Mouse (Mus musculus) natural killer cell, adult 2 months (primary cell): ENCODE data around the gene Plin3.
"Not testable (repeated sequence)": the region's sequence is repeated elsewhere in the genome, so short reads cannot be mapped to it uniquely, and the experiment has no call there.

Source experiments
- DNase-seq, 2 experiments: peaks; one replicate each; pipeline ENCODE4 v3.0.0; 2022; ENCODE audit warnings: low spot score in 2 of 2

Plin3 gene

DNA sequence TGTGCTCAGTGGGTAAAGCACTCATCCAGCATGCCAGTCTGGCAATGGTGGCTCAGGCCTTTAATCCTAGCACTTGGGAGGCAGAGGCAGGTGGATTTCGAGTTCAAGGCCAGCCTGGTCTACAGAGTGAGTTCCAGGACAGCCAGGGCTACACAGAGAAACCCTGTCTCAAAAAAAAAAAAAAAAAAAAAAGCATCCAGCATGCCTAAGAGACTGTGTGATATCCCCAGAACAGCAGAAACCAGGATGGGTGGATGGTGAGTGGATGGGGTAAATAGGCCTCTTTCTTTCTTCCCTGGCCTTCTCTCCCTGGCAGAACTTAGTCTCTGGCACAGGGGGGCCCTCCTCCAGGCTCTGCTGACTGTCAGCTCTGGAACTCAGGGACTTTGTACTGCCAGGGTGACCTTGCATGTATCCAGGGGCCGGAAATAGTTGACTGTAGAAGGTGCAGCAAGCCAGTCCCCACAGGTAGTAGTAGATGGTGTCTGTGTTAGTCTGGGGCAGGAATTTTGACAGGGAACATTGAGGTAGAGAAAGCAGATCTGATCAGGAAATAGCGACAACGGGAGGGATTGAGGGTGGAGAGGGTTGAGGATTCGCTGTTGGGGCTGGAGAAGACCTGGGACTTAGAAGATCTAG is 16.7 kb downstream of the Plin3 start:
- no peak for DNase-seq

DNA sequence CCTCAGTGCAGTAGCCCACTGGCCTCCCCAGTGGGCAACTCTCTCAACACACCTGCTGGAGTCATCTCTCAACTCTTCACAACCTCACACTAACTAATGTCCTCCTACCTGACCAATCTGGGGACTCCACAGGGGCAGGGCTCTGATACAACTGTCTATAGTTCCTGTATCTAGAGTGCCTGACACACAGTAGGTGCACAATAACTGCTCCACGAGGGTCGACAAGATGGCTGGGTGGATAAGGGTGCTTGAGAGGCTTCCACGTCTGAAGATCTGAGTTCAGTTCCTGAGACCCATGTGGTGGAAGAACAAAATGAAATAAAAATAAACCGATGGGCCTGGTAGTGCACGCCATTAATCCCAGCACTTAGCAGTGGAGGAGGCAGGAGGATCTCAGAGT is 18.7 kb downstream of the Plin3 start:
- no peak for DNase-seq

DNA sequence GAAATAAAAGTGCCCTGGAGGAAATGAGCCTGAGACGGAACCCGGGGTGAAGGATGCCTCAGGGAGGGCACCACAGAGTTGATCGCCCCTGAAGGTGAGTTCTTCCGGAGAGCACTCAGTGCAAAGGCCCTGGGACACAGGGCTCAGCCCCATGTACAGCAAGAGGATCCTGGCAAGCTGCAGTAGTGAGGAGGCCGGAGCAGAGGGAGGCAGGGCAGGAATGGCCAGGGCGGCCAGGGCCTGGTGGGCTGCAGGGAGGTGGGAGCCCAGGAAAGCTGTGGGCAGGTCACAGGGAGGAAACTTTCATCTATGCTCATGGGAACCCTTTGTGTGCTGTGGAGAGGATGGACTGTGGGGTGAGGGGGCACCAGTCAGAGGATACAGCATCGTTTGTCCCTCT is 19.2 kb downstream of the Plin3 start:
- no peak for DNase-seq

DNA sequence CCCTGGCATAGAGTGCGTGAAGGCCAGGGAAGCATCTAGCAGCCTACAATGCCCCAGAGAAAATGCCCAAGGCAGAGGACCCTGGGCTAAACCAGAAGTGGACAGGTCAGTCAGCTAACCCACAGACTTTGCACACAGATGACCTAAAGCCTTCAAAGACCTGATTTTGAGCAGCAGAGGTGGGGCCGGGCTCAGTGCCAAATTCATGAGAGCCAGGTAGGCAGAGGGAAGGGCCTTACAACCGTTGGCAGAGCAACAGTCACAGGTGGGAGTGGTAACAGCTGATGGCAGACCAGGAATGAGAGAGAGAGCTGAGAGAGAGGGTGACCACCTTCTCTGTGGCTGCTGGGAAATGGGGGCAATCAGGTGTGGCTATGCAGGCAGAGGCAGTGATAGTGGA is 20.0 kb downstream of the Plin3 start:
- DNase-seq, result no peak

DNA sequence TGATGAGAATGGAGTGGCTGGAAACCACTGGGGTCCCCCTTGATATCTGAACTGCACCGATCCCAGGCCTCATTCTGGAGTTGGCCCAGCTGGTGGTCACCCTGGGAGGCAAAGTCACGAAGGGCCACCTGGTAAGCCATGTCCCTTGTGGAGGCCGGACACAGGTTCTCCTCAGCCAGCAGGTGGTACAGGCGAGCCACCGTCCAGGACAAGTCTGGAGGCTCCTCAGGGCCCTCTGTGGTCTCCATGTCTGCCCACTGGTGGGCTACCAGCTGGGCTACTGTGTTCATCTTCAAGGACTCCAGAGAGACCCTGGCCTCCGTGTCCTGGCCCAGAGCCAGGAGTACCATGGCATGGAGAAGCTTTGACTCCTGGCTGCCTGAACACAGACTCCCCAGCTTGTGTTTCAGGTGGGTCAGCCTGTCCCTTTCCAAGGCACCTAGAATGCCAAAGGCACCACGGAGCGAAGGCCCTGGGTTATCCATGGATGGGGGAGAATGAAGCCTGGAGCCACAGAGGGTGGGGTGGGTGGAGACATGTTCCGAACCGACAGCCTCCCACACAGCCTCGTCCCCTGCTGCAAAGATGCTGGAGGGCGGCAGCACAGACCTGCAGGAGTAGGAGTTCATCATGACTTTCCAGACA is 20.9 kb downstream of the Plin3 start:
- no peak for DNase-seq

DNA sequence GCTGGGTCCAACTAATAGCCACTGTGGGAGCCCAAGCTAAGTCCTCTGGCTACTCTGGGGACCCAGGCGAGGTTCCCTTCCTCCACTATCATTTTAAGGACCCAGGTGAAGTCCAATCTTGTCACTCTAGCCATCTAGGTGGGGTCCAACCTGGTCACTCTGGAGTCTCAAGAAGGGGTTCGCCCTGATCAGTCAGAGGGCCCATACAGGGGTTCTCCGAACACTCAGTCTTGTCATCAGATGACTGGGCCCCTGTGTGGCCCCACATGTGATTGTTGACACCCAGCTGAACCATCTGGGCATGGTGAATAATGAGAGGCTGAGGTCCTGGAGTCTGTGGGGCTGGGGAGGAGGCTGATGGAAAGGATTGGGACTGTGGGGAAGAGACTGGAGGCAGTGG is 22.9 kb downstream of the Plin3 start:
- no peak for DNase-seq

DNA sequence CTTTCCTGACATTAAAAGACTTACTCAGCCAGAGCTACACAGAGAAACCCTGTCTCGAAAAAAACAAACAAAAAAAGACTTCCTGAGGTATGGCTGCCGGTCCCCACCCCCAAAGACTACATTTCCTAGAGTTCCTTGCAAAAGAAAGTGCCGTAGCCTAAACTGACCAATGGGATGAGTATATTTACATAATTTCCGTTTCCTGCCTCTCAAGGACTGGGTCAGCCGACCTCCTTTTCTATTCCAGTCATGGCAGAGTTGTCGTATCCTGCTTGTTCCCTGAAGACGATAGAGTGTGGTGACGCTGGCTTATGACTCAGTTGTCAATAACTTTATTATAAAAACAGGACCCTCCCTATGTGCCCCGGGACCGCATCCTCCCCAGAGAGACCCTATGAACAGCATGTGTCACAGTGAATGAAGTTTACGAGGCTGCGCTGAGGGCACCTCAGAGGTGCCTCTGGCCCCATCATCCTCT is 23.5 kb downstream of the Plin3 start:
- peak; percentile 61 to 71 for DNase-seq

DNA sequence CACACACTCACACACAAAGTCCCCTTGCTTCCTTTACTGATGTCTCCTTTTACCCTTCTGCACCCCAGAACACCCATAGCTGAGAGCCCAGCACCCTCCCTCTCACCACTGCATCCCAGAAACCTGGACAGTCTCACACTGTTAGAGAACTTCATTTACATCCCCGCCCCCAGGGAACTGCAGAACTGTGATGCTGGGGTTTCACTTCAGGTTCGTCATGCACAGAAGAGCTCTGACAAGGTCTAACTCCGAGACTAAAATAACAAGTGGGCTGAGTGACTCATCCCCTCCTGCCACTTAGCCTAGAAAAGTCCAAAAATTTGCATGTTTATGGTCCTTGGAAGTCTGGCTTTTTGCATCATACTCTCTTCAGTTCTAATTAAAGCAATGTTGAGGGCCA is 26.4 kb downstream of the Plin3 start:
- peak in 1 of 2 experiments; percentile 82 for DNase-seq

DNA sequence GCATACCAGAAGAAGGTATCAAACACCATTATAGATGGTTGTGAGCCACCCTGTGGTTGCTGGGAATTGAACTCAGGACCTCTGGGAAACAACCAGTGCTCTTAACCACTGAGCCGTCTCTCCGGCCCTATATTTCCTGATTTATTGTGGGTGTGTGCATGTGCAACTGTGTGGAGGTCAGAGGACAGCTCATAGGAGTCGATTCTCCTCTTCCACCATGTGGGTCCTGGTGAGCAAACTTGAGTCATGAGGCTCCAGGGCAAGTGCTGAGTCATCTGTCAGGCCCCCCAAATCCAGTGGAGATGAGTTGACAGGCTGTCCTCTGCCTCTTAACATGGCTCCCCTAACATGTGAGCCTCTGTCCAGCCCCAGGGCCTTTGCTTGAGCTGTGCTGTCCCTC is 26.8 kb downstream of the Plin3 start:
- no peak for DNase-seq

DNA sequence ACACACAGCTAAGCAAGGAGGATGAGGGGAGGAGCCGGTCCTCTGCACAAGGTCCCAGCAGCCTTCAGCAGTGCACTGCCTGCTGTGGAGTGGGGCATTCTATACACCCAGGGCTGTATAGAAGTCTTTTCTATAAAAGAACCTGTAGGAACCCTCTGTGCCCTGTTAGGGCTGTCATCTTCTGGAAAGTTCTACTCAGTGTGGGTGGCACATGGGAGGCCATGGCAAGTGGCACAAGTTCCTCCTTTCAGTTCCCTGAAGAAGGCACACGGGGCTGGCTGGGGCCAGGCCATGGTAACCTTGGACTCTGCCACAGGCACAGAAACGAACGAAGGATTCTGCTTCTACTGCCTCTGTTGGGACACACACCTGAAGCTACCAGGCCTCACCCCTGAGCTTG is 27.7 kb downstream of the Plin3 start:
- peak in 1 of 2 experiments; percentile 42 for DNase-seq

DNA sequence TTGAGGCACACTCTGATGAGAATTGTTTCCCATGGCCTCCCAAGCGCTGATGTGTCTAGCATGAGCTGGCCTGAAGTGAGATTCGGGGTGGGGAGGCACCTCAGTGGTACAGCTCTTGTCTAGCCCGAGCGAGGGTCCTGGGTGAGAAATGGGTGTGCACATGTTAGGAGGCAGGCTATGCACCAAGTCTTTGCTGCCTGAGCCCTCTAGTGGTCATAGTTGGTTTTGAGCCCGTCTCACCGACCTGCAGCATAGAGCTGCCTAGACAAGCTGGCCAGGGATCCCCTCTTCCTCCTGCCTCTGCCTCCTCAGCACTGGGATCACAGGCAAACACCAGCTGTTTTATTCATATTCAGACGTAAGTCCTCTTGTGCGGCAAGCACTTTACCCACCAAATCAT is 28.7 kb downstream of the Plin3 start:
- DNase-seq, result peak; percentile 59 to 75

DNA sequence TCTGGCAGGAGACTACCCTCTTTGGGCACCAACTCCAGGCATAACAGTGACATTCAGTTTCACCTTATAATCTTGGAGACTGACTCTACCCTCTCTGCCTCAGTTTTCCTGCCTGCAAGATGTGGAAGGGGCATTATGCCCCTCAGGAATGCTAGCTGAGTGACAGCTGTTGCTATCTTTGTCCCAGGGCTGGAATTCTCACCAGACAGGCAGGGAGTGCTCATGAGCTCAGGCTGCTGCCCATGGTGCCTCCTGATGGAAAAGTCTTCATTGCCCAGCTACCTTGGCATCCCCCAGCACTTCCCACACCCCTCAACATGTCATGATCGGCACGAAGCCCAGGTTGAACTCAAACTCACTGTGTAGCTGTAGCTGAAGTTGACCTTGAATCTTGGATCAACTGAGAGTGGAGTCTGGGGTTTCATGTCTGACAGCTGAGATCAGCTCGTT is 30.0 kb downstream of the Plin3 start:
- DNase-seq, result no peak

DNA sequence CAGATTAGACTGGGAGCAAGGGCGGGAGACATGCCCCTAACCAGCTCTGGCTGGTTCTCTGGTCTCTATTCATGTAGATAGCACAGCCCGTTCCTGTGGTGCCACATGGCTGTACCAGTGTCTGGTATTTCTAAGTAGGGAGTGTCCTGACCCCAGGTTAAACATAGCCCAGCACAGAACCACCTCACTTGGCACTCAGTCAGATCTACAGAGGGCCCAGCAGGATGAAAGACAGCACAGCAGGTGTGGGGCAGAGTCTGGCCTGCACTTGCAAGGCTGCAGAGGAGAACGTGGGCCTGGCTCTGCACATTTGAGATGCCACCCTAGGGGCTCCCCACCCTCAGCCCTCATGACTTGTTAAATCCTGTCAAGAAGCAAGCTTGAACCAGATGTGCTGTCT is 31.5 kb downstream of the Plin3 start:
- DNase-seq, result no peak

DNA sequence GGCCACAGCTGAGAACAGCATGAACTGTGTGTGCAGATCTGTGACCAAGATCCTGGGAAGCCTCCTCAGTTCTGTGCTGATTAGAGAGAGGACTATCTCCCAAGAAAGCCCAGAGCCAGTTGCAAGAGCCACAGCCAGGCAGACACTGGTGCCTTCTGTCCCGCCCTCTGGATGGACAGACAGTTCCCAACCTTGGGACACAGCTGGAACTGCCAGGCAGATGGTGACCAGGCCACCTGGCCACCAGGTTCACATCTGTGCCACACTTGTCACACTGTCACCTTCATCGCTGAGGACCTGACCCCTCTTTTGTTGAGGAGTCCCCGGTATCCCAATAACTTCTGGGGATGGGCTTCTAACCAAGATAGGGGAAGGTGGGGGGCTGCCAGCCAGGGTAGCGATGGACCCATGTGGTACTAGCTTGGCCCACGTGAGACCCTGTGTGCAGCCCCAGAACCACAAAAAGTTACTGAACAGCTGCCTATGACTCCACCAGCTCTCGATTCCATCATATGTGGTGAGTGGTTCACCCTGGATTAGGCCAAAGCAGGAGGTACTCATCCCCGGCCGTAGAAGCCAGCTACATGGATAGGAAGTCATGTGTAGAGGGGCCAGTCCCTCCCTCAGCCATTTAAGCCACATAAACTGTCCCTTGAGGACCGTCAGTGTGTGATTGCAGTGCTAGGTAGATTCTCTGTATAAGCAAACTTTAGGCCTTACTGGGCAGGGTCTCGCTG is 33.2 kb downstream of the Plin3 start:
- DNase-seq, result no peak

DNA sequence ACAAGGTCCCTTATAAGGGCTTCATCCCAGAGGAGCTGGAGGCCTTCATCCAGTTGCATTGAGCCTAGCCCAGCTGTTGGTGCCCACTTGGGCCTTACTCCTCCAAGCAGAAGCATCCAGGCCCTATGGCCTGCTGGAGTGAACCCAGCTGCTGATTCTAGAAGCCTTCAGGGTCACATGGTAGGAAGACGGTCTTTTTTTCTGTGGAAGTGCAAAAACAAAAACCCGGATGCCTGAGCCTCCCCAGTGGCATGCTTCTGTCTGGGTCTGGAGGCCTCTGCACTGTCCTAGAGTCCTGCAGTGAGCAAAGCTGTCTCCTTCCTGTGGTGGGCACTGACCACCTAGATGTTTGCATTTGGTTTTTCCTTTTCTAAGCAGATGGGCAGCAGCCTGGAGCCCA is 33.9 kb downstream of the Plin3 start:
- not testable (repeated sequence) for DNase-seq

DNA sequence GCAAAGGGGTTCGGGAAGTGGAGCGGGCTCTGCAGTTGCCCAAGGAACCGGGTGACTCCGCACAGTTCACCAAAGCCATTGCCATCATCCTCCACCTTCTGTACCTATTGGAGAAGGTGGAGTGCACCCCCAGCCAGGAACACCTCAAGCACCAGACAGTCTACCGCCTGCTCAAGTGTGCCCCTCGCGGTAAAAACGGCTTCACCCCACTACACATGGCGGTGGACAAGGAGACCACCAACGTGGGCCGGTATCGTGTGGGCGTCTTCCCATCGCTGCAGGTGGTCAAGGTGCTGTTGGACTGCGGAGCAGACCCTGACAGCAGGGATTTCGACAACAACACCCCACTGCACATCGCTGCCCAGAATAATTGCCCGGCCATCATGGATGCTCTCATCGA is 34.4 kb downstream of the Plin3 start:
- not testable (repeated sequence) for DNase-seq

DNA sequence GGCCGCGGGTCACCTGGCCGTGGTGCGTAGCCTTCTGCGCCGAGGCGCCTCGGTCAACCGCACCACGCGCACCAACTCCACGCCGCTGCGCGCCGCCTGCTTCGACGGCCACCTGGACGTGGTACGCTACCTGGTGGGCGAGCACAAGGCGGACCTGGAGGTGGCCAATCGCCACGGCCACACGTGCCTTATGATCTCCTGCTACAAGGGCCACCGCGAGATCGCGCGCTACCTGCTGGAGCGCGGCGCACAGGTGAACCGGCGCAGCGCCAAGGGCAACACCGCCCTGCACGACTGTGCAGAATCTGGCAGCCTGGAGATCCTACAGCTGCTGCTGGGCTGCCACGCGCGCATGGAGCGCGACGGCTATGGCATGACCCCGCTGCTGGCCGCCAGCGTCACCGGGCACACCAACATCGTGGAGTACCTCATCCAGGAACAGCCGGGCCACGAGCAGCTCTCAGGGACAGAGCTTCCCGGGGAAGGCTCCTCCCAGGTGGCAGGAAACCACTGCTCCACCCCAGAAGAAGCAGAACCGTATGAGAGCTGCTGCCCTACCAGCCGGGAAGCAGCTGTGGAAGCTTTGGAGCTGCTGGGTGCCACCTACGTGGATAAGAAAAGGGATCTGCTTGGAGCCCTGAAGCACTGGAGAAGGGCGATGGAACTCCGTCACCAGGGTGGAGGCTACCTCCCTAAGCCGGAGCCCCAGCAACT is 35.3 kb downstream of the Plin3 start:
- no peak for DNase-seq

DNA sequence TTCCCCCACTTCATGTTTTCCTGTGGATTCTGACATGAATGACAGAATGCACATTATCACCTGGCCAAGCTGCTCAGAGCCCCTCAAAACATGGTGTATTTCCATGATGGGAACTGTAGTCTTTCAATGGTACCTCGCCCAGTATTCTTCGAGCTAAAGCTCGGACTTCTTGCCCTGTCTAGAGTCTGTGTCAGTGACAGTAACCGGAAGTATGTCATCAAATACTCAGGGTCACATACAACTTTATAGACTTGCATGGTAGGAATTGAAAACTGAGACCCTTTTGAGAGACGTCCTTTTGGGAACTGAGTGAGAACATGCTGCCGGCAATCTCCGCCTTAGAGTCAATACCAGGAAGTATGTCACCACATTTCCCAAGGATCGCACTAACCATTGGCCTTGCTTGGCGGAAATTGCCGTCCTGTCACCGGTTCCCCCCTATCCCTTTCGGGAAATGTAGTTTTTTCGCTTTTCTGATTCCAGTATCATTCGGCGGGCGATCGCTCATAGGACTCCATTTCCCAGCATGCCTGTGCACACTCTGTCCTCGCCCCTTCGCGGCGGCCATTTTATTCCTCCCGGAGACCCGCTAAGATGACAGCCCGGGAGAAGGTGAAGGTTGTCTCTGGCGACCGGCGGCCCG is 36.3 kb downstream of the Plin3 start, which contains the start of gene Fem1a:
Fem1a (plus strand) TSS at position 572 of the 643 bp plus-strand sequence.
- peak; percentile 95 to 96 for DNase-seq

DNA sequence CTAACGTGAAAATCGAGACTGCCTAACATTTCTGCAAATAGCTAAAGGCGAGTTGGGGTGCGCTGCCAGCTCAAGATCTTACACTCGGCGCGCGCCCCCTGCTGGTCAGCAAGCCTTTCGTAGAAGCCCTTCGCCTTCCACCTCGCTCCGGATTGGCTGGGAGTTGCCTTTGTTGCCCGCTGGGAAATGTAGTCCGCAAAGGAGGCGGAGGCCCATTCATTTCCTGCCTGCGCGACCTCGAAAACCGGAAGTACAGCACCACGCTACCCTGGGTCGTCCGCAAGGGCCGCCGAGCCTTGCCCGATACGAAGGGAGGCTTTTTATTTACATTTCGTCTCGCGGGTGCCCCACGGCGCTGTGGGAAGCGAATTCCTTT is 36.8 kb downstream of the Plin3 start:
- peak; percentile 97 to 98 for DNase-seq

DNA sequence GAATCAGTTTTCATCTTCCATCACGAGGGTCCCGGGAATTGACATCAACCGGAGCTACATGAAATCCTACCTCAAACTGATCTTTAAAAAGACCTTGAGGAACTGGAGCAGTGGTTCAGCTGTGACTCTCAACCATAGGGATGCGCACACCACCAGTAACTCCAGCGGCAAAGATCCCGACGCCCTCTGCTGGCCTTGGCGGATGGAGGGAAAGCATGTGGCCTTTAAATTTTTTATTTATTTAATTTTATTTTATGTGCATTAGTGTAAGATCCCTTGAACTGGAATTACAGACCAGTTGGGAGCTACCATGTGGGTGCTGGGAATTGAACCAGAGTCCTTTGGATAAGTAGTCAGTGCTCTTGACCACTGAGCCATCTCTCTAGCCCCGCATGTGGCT is 37.2 kb downstream of the Plin3 start:
- DNase-seq, result no peak

DNA sequence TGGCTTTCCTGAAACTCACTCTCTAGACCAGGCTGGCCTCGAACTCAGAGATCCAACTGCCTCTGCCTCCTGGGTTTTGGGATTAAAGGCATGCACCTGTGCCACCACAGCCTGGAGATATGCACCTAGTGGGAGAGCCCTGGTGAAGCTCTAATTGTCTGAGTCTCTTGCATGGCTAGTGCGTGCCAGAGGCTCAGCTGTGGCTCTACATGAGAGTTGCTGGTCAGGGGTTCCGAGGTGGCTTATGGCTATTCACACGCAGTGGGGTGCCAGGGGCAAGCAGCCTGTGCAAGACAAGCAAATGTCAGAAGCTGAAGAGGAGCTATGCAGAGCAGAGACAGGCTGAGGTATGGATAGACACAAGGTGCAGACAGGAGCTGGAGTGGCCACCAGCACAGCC is 38.0 kb downstream of the Plin3 start:
- DNase-seq, result no peak
